Mouse (Mus musculus): Measurements from ENCODE around the gene Decr2.

DNA sequence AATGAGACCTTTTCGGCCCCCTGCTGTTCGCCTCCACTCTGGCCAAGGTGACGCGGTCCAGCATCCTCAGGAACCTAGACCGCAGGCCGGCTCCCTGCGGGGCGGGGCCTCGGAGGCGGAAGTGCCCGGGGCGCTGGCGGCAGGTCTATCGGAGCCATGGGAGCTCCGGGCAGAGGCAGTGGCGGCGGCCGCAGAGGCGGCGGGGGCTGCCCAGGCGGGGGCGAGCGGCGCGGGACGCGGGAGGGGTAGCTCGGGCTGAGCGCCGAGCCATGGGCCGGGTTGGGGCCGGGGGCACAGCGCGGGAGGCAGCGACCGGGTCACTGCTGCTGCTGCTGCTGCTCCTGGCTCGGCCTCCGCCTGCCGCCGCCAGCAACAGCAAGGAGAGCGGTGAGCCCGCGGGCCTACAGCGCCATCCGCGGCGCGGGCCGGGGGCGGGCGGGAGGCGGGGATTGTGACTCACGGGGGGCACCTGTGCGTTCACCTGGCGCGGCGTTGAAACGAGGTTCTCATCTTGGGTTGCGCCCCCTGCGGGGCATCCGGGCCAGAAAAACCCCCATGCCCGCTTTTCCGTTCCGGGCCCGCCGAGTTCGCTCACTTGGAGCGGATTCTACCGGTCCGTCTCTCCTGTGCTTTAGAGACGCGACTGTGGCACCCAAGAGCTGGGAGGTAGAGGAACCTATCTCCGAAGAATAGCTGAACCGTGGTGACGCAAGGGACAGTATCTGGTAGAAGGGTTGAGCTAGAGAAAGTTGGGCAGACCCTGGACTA lies 23.2 kb upstream of the Decr2 start, which contains the start of gene Tmem8:
- TF ChIP-seq GATA1 (IDR thresholded peaks at IDR 0.05; ENCODE audit: borderline replicate concordance, low read length): no peak
- TF ChIP-seq FLI1 (IDR thresholded peaks at IDR 0.05; ENCODE audit: low read length): no peak

All from megakaryocyte, embryonic 14.5 days (primary cell).